Mouse (Mus musculus): ENCODE data around the gene Imp4.
A peak's percentile ranks its signal among the peaks of the same experiment; 100 is the strongest.
"Not testable (repeated sequence)": the region's sequence is repeated elsewhere in the genome, so short reads cannot be mapped to it uniquely, and the experiment has no call there.

The Imp4 gene

GRCm38 (mm10) chr1:34439215-34439960 lies at the start of gene Imp4, which contains the start of gene Ccdc115:
Gene Imp4, plus strand, starts transcription at chr1:34439851.
Gene Ccdc115, minus strand, starts transcription at chr1:34439672.
- peak; percentile 97 for DNase-seq (ENCODE audit: low read depth, low spot score)

- DNase-seq (ENCODE audit: low read depth, low spot score) = no peak
Measured at GRCm38 (mm10) chr1:34396321-34396720, 43.3 kb upstream of the Imp4 start.

- no peak for DNase-seq (ENCODE audit: low read depth, low spot score)
Measured at GRCm38 (mm10) chr1:34399182-34399953, 40.3 kb upstream of the Imp4 start.

GRCm38 (mm10) chr1:34428466-34428865 lies 11.2 kb upstream of the Imp4 start:
- DNase-seq (ENCODE audit: low read depth, low spot score) = no peak

GRCm38 (mm10) chr1:34429281-34429680 lies 10.4 kb upstream of the Imp4 start:
- DNase-seq (ENCODE audit: low read depth, low spot score) = no peak

GRCm38 (mm10) chr1:34430981-34431380 lies 8.7 kb upstream of the Imp4 start:
- no peak for DNase-seq (ENCODE audit: low read depth, low spot score)

- DNase-seq (ENCODE audit: low read depth, low spot score) = no peak
Measured at GRCm38 (mm10) chr1:34431431-34431830, 8.2 kb upstream of the Imp4 start.

GRCm38 (mm10) chr1:34432411-34432775 lies 7.3 kb upstream of the Imp4 start:
- DNase-seq (ENCODE audit: low read depth, low spot score) = peak; percentile 27

- DNase-seq (ENCODE audit: low read depth, low spot score) = peak; percentile 43
Measured at GRCm38 (mm10) chr1:34432776-34433481, 6.7 kb upstream of the Imp4 start.

- DNase-seq (ENCODE audit: low read depth, low spot score) = no peak
Measured at GRCm38 (mm10) chr1:34433891-34434521, 5.6 kb upstream of the Imp4 start.

GRCm38 (mm10) chr1:34434660-34435160 lies 4.9 kb upstream of the Imp4 start:
- peak; percentile 88 for DNase-seq (ENCODE audit: low read depth, low spot score)

- DNase-seq (ENCODE audit: low read depth, low spot score) = no peak
Measured at GRCm38 (mm10) chr1:34435371-34436120, 4.1 kb upstream of the Imp4 start.

- DNase-seq (ENCODE audit: low read depth, low spot score) = no peak
Measured at GRCm38 (mm10) chr1:34436374-34436773, 3.3 kb upstream of the Imp4 start.

- DNase-seq (ENCODE audit: low read depth, low spot score) = not testable (repeated sequence)
Measured at GRCm38 (mm10) chr1:34437366-34437765, 2.3 kb upstream of the Imp4 start.

GRCm38 (mm10) chr1:34438381-34439051 lies 1.1 kb upstream of the Imp4 start:
- no peak for DNase-seq (ENCODE audit: low read depth, low spot score)

- DNase-seq (ENCODE audit: low read depth, low spot score) = no peak
Measured at GRCm38 (mm10) chr1:34439961-34440630, 445 bp downstream of the Imp4 start.

GRCm38 (mm10) chr1:34443124-34443523 lies 3.5 kb downstream of the Imp4 start:
- no peak for DNase-seq (ENCODE audit: low read depth, low spot score)

GRCm38 (mm10) chr1:34458431-34458830 lies 18.8 kb downstream of the Imp4 start:
- DNase-seq (ENCODE audit: low read depth, low spot score) = no peak

GRCm38 (mm10) chr1:34459284-34460060 lies 19.8 kb downstream of the Imp4 start, which contains the start of gene Ptpn18:
Gene Ptpn18, plus strand, starts transcription at chr1:34459762.
- peak; percentile 80 for DNase-seq (ENCODE audit: low read depth, low spot score)

Measured in skeletal muscle tissue, adult 2 months (tissue).